Mouse (Mus musculus): ENCODE measurements around the gene Rom1.

DNA sequence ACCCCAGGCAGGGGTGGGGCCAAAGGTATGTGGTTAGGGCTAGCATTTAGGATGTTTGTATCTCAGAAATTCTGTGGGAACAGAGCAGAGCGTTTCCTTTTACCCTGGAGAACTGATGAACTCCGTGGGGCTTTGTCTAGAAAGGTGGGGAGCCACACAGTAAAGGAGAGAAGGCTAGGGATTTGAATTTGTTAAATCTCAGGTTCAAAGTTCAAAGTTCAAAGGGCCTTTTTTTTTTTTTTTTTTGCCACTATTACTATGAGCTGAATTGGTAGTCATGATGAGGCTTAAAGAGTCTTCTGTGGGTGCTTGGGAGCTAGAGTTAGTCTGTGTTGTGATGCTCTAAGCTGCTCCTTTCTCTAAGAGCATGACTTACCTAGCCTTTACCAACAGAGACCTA, 7.6 kb upstream of the Rom1 start:
- TF ChIP-seq MYOD1 (IDR thresholded peaks at IDR 0.05; ENCODE audit: control insufficient read depth, insufficient read length, low read depth) (no peak), MYOG (IDR thresholded peaks at IDR 0.05; ENCODE audit: control insufficient read depth, extremely low read depth, insufficient read length) (no peak), CTCF (IDR thresholded peaks at IDR 0.05; ENCODE audit: control insufficient read depth, insufficient read depth, insufficient read length) (no peak), MAX (IDR thresholded peaks at IDR 0.05) (no peak)
